Mouse (Mus musculus) midbrain, embryonic 10.5 days (tissue): ENCODE results near the gene Clec3b. TPM values are rescaled to one million over a fixed set of nuclear protein-coding genes. Genes with fewer than 3 reads are reported as not detected.

ENCODE experiments used
- DNase-seq: peaks from one replicate; pipeline ENCODE4 v3.0.0-alpha.2; 2017; ENCODE audit warnings: low spot score
- H3K27ac ChIP-seq: fragments of 300-500 bp; sonication (generic); replicated peaks from 2 replicates; pipeline ENCODE4 v1.5.1; 2016; ENCODE audit warnings: mild to moderate bottlenecking
- H3K27me3 ChIP-seq: fragments of 300-500 bp; sonication (generic); 2 replicates; pipeline ENCODE4 v1.6.1; 2016; ENCODE audit warnings: low read depth, mild to moderate bottlenecking; ENCODE audit not compliant: poor library complexity, severe bottlenecking
- H3K36me3 ChIP-seq: fragments of 300-500 bp; sonication (generic); 2 replicates; pipeline ENCODE4 v1.6.1; 2016; ENCODE audit warnings: mild to moderate bottlenecking, moderate library complexity
- H3K4me1 ChIP-seq: fragments of 300-500 bp; sonication (generic); 2 replicates; pipeline ENCODE4 v1.6.1; 2016
- H3K4me3 ChIP-seq: fragments of 300-500 bp; sonication (generic); 2 replicates; pipeline ENCODE4 v1.5.1; 2016; ENCODE audit warnings: mild to moderate bottlenecking, moderate library complexity
- H3K9me3 ChIP-seq: fragments of 300-500 bp; sonication (generic); replicated peaks from 2 replicates; pipeline ENCODE4 v1.6.1; 2016; ENCODE audit warnings: mild to moderate bottlenecking
- WGBS: fragments of 180-500 bp; shearing (Covaris S2); methylation state at CpG from one replicate; pipeline ENCODE4 v1.1.7; 2016; 5-methylcytosine and 5-hydroxymethylcytosine counted together
- polyA plus RNA-seq: library from polyadenylated mRNA; unstranded; fragments of >200 nt; fragmentation: Nextera tagmentation; extraction: Ambion mirVana; gene quantifications from 2 replicates; pipeline ENCODE4 v1.2.1, GENCODE M21; 2016

Clec3b gene
- polyA plus RNA-seq, 1 experiment from 2014 or later = 0.20 TPM

- Histone ChIP-seq H3K36me3 (peaks cover 96% of the 10 kb centered on the region), H3K4me3 (no peak overlapping the region), H3K27ac (no peak overlapping the region), H3K27me3 (no peaks in the 10 kb centered on the region), H3K4me1 (no peaks in the 10 kb centered on the region), H3K9me3 (no peaks in the 10 kb centered on the region)
- DNase-seq = no peak
- WGBS = 98% methylated on average over 6 of the region's 6 CpGs
Observed at GRCm38 (mm10) chr9:123127663-123128062, 23.1 kb upstream of the Clec3b start.

- H3K4me3 ChIP-seq = no peak overlapping the region
- no peaks in the 10 kb centered on the region for H3K9me3 ChIP-seq
- 93% methylated on average over 3 of the region's 3 CpGs for WGBS
- no peaks in the 10 kb centered on the region for H3K27me3 ChIP-seq
- DNase-seq = no peak
- no peaks in the 10 kb centered on the region for H3K4me1 ChIP-seq
- H3K36me3 ChIP-seq = peaks cover 100% of the 10 kb centered on the region
- H3K27ac ChIP-seq = no peak overlapping the region
Observed at GRCm38 (mm10) chr9:123132994-123133393, 17.8 kb upstream of the Clec3b start.

- H3K27me3 ChIP-seq = no peaks in the 10 kb centered on the region
- WGBS = 93% methylated on average over 7 of the region's 7 CpGs
- no peak for DNase-seq
- H3K9me3 ChIP-seq = peaks cover 8% of the 10 kb centered on the region; the same call in 1 of the 2 replicates
- no peak overlapping the region for H3K27ac ChIP-seq
- peaks cover 100% of the 10 kb centered on the region for H3K36me3 ChIP-seq
- H3K4me1 ChIP-seq = no peaks in the 10 kb centered on the region
- no peak overlapping the region for H3K4me3 ChIP-seq
Observed at GRCm38 (mm10) chr9:123136953-123137682, 13.6 kb upstream of the Clec3b start.

GRCm38 (mm10) chr9:123138891-123139474 lies 11.8 kb upstream of the Clec3b start:
- Histone ChIP-seq H3K9me3 (peaks cover 15% of the 10 kb centered on the region; the same call in 1 of the 2 replicates), H3K4me1 (no peaks in the 10 kb centered on the region), H3K4me3 (no peak overlapping the region), H3K27me3 (no peaks in the 10 kb centered on the region), H3K36me3 (peaks cover 99% of the 10 kb centered on the region), H3K27ac (no peak overlapping the region)
- no peak for DNase-seq
- 85% methylated on average over 5 of the region's 5 CpGs for WGBS

- no peak for DNase-seq
- Histone ChIP-seq H3K27ac (no peak overlapping the region), H3K9me3 (peaks cover 20% of the 10 kb centered on the region; the same call in 1 of the 2 replicates), H3K4me3 (no peak overlapping the region), H3K36me3 (peaks cover 95% of the 10 kb centered on the region), H3K4me1 (no peaks in the 10 kb centered on the region), H3K27me3 (no peaks in the 10 kb centered on the region)
- WGBS = 89% methylated on average over 4 of the region's 4 CpGs
Observed at GRCm38 (mm10) chr9:123139887-123140614, 10.7 kb upstream of the Clec3b start.

DNA sequence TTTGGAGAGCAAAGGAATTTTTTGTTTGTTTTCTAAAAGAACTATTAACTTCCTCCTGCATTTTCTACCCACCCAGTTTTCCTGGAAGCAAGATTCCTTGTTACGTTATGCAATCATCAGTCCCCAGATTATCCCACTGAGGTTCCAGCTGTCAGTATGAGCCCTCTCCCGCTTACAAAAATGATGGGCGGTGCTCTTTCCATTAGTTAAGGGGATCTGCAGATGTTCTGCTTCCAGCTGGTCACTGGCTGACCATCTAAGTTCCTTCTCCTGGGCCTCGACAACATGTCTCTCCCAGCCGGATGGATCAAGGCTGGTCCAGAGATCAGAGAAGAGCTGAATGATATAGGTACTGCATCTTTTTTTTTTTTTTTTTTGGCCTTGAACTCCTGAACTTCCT lies 2.3 kb upstream of the Clec3b start:
- no peak for DNase-seq
- WGBS = 77% methylated on average over 5 of the region's 5 CpGs
- H3K4me1 ChIP-seq = no peaks in the 10 kb centered on the region
- no peak overlapping the region for H3K27ac ChIP-seq
- H3K36me3 ChIP-seq = peaks cover 23% of the 10 kb centered on the region
- H3K4me3 ChIP-seq = no peak overlapping the region
- H3K9me3 ChIP-seq = peaks cover 20% of the 10 kb centered on the region; the same call in 1 of the 2 replicates
- no peaks in the 10 kb centered on the region for H3K27me3 ChIP-seq

GRCm38 (mm10) chr9:123151561-123151960 lies 815 bp downstream of the Clec3b start:
- Histone ChIP-seq H3K27ac (no peak overlapping the region), H3K4me3 (no peak overlapping the region), H3K9me3 (no peaks in the 10 kb centered on the region), H3K27me3 (peaks cover 4% of the 10 kb centered on the region; the same call in 1 of the 2 replicates), H3K36me3 (no peaks in the 10 kb centered on the region), H3K4me1 (peaks cover 1% of the 10 kb centered on the region; the same call in 1 of the 2 replicates)
- 74% methylated on average over 1 of the region's 1 CpGs for WGBS
- no peak for DNase-seq

DNA sequence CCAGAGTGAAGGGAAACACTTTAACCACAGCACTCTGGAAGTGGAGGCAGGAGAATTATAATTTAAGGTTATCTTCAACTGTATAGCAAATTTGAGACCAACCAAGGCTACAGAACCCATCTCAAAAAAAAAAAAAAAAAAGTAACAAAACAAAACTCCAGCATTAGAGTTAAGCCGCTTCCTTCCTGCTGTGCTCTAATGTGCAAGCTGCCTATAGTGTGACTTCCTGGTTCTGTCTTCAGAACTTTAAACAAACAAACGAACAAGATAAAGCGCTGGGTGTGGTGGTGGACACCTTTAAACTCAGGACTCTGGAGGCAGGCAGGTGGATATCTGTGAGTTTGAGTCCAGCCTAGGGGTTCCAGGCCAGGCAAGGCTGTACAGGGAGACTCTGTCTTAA lies 1.3 kb downstream of the Clec3b start:
- no peak overlapping the region for H3K4me3 ChIP-seq

GRCm38 (mm10) chr9:123153121-123153520 lies 2.4 kb downstream of the Clec3b start:
- H3K27me3 ChIP-seq = peaks cover 10% of the 10 kb centered on the region
- no peaks in the 10 kb centered on the region for H3K36me3 ChIP-seq
- WGBS = 95% methylated on average over 2 of the region's 2 CpGs
- no peak overlapping the region for H3K27ac ChIP-seq
- H3K9me3 ChIP-seq = no peaks in the 10 kb centered on the region
- H3K4me3 ChIP-seq = no peak overlapping the region
- DNase-seq = no peak
- peaks cover 7% of the 10 kb centered on the region for H3K4me1 ChIP-seq

More for the DNA sequence above, 1.3 kb downstream of the Clec3b start:
- 78% methylated on average over 3 of the region's 3 CpGs for WGBS
- Histone ChIP-seq H3K27ac (no peak overlapping the region), H3K9me3 (no peaks in the 10 kb centered on the region), H3K27me3 (peaks cover 6% of the 10 kb centered on the region; the same call in 1 of the 2 replicates), H3K36me3 (no peaks in the 10 kb centered on the region), H3K4me1 (peaks cover 6% of the 10 kb centered on the region)
- DNase-seq = no peak

DNA sequence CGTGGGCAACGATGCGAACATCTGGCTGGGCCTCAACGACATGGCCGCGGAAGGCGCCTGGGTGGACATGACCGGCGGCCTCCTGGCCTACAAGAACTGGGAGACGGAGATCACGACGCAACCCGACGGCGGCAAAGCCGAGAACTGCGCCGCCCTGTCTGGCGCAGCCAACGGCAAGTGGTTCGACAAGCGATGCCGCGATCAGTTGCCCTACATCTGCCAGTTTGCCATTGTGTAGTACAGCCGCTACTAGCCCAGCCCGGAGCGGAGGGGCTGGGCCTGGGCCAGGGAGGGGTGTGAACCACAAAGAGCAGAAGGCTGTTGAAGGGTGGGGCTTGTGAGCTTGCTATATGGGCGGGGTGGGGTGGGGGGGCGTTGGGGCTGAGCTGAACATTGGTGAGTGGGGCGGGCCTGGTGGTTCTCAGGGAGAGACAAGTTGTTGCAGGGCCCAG lies 6.2 kb downstream of the Clec3b start:
- 32% methylated on average over 30 of the region's 30 CpGs for WGBS
- peak; percentile 30 for DNase-seq
- Histone ChIP-seq H3K27ac (peak overlapping the region; percentile 4; the same call in 1 of the 2 replicates), H3K27me3 (peaks cover 12% of the 10 kb centered on the region), H3K4me3 (peak overlapping the region; percentile 30), H3K4me1 (peaks cover 7% of the 10 kb centered on the region), H3K9me3 (no peaks in the 10 kb centered on the region), H3K36me3 (no peaks in the 10 kb centered on the region)

DNA sequence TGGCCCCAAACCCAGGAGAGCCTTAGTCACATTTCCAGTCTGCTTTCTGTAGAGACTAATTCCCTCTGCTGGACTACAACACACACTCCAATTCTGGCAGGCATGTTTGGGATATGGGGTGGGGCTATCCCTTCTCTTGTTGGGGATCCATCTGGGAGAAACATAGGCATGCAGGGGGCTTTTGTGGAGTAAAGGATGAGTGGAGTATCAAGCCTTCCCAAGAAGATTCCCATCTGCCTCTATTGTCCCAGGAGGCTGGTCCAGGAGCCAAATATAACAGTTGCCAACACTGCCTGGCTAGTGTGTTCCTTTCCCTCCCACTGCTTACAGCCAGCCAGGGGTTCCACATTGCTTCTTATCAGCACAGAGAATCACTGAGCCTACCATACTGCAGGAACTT lies 7.0 kb downstream of the Clec3b start:
- H3K36me3 ChIP-seq = no peaks in the 10 kb centered on the region
- H3K9me3 ChIP-seq = no peaks in the 10 kb centered on the region
- no peak overlapping the region for H3K27ac ChIP-seq
- H3K4me3 ChIP-seq = no peak overlapping the region
- no peak for DNase-seq
- H3K27me3 ChIP-seq = peaks cover 12% of the 10 kb centered on the region
- peaks cover 7% of the 10 kb centered on the region for H3K4me1 ChIP-seq

DNA sequence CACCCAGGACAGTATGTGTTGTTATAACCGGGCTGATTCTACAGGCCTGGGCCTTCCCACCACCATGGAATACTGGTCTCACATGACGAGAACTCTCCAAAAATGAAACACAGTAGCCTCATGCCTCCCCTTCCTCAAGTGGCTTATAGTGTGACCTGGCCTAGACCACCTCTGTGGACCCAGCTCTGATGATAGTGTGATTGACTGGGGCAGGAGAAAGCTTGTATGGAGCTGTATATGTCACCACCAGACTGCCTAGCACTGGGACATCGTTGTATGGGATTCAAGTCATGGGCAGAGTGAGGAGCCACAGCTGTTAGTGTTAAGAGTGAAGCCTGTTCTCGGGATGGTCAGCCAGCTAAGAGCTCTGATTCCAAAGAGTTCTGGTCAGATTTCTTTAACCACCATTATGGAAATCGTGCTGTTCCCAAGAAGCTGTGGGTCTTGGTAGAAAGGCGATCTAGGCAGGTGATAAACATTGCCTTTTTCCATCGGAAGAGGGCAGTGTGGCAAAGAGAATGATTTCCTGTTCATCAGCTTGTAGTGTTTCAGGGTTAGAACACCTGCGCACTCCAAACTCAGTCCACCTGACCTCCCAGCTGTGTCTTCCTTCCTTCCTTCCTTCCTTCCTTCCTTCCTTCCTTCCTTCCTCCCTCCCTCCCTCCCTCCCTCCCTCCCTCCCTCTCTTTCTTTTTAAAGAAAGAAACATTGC lies 7.5 kb downstream of the Clec3b start:
- Histone ChIP-seq H3K9me3 (no peaks in the 10 kb centered on the region), H3K4me1 (peaks cover 7% of the 10 kb centered on the region), H3K27ac (no peak overlapping the region), H3K36me3 (no peaks in the 10 kb centered on the region), H3K4me3 (no peak overlapping the region), H3K27me3 (peaks cover 12% of the 10 kb centered on the region)
- 58% methylated on average over 8 of the region's 8 CpGs for WGBS
- no peak for DNase-seq
